Mouse (Mus musculus) myocyte (in vitro differentiated cells): Measurements from ENCODE around the gene Gm20388. TPM values are rescaled to one million over a fixed set of nuclear protein-coding genes. Genes with fewer than 3 reads are reported as not detected.

ENCODE experiments used
- H3K27me3 ChIP-seq: one replicate; pipeline ENCODE4 v1.6.1; 2011; ENCODE audit not compliant: control insufficient read depth, insufficient read depth, insufficient read length
- H3K36me3 ChIP-seq: one replicate; pipeline ENCODE4 v1.6.1; 2011; ENCODE audit not compliant: control insufficient read depth, insufficient read depth
- H3K4me2 ChIP-seq: one replicate; pipeline ENCODE4 v1.6.1; 2011; ENCODE audit warnings: low read depth, control low read depth
- H3K4me3 ChIP-seq: one replicate; pipeline ENCODE4 v1.5.1; 2011; ENCODE audit warnings: mild to moderate bottlenecking, control low read depth, moderate library complexity
- H3K79me2 ChIP-seq: one replicate; pipeline ENCODE4 v1.6.1; 2011; ENCODE audit not compliant: control insufficient read depth, insufficient read depth
- H3ac ChIP-seq: one replicate; pipeline ENCODE4 v1.6.1; 2011; ENCODE audit not compliant: control insufficient read depth, insufficient read length
- CEBPB ChIP-seq: IDR thresholded peaks from 2 replicates; pipeline ENCODE4 v1.6.1; 2011; ENCODE audit warnings: mild to moderate bottlenecking, moderate library complexity; ENCODE audit not compliant: poor library complexity, insufficient read depth, severe bottlenecking
- E2F4 ChIP-seq: IDR thresholded peaks from one replicate; pipeline ENCODE4 v1.6.1; 2011; ENCODE audit warnings: mild to moderate bottlenecking, control low read depth, moderate library complexity; ENCODE audit not compliant: insufficient read depth
- MAX ChIP-seq: IDR thresholded peaks from one replicate; pipeline ENCODE4 v1.6.1; 2011; ENCODE audit warnings: low read depth, mild to moderate bottlenecking, control low read depth
- MYOD1 ChIP-seq, 3 experiments: IDR thresholded peaks; one replicate each; pipeline ENCODE4 v1.6.1; 2011; ENCODE audit warnings: control low read depth in 2 of 3, low read depth in 2 of 3, mild to moderate bottlenecking in 2 of 3, moderate library complexity in 1 of 3; ENCODE audit not compliant: insufficient read length in 2 of 3, control insufficient read depth in 1 of 3
- MYOG ChIP-seq, 3 experiments: IDR thresholded peaks; one replicate each; pipeline ENCODE4 v1.6.1; 2011; ENCODE audit warnings: control low read depth in 2 of 3, low read depth in 2 of 3, mild to moderate bottlenecking in 2 of 3; ENCODE audit not compliant: insufficient read length in 2 of 3, control insufficient read depth in 1 of 3, insufficient read depth in 1 of 3
- POLR2A ChIP-seq: IDR thresholded peaks from one replicate; pipeline ENCODE4 v1.6.1; 2011; ENCODE audit warnings: low read depth, mild to moderate bottlenecking, control low read depth, moderate library complexity; ENCODE audit not compliant: insufficient read length
- POLR2AphosphoS2 ChIP-seq: IDR thresholded peaks from one replicate; pipeline ENCODE4 v1.6.1; 2011; ENCODE audit warnings: low read depth, control low read depth; ENCODE audit not compliant: insufficient read length
- REST ChIP-seq: IDR thresholded peaks from one replicate; pipeline ENCODE4 v1.6.1; 2011; ENCODE audit warnings: mild to moderate bottlenecking, control low read depth, moderate library complexity; ENCODE audit not compliant: insufficient read depth, insufficient read length
- SRF ChIP-seq: IDR thresholded peaks from one replicate; pipeline ENCODE4 v1.6.1; 2011; ENCODE audit warnings: low read depth; ENCODE audit not compliant: control insufficient read depth, insufficient read length
- TCF12 ChIP-seq: IDR thresholded peaks from one replicate; pipeline ENCODE4 v1.6.1; 2011; ENCODE audit warnings: mild to moderate bottlenecking, control low read depth; ENCODE audit not compliant: poor library complexity, insufficient read depth, severe bottlenecking
- TCF3 ChIP-seq: IDR thresholded peaks from one replicate; pipeline ENCODE4 v1.6.1; 2011; ENCODE audit warnings: low read depth, control low read depth; ENCODE audit not compliant: insufficient read length
- USF1 ChIP-seq: IDR thresholded peaks from one replicate; pipeline ENCODE4 v1.6.1; 2011; ENCODE audit warnings: low read depth, mild to moderate bottlenecking, control low read depth, moderate library complexity
- polyA plus RNA-seq: library from polyadenylated mRNA; unstranded; fragments of >200 nt; fragmentation: generic; extraction: Trizol; gene quantifications from one replicate; pipeline ENCODE4 v1.2.1, GENCODE M21; 2012; ENCODE audit warnings: missing spikeins

Gene Gm20388
- polyA plus RNA-seq, 1 experiment, result 15.3 TPM

DNA sequence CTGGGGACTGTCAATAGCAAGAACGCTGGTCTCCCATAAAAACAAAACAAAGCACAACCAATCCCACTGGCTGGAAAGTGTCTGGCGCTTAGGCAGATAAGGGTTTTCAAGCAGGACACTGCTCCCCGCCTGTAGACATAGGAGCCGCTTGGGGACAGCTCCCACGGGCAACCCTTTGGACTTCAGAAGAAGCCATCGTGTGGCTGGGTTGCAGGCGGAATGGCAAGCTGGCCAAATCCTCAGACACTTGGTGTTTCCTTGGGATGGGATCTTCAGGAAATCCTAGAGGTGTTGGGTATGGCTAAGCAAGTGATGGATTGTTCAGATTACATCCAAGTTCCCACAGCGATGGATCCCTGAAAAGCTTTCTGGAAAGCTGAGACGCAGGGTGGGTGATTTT is 3603.5 kb downstream of the Gm20388 start:
- no peaks in the 10 kb centered on the region for H3K27me3 ChIP-seq
- peak overlapping the region; percentile 84 for H3K4me2 ChIP-seq
- H3ac ChIP-seq, result peak overlapping the region; percentile 6
- H3K4me3 ChIP-seq, result peak overlapping the region; percentile 36
- H3K79me2 ChIP-seq, result peaks cover 1% of the 10 kb centered on the region
- peaks cover 3% of the 10 kb centered on the region for H3K36me3 ChIP-seq
- no peak for TF ChIP-seq TCF3
- TF ChIP-seq USF1, result no peak
- no peak for TF ChIP-seq POLR2AphosphoS2
- TF ChIP-seq MYOG (IDR thresholded peaks at IDR 0.05; ENCODE audit: control insufficient read depth in 1 of 3, insufficient read depth in 1 of 3, insufficient read length in 2 of 3, low read depth in 2 of 3), result no peak
- no peak for TF ChIP-seq MAX
- no peak for TF ChIP-seq TCF12
- TF ChIP-seq CEBPB, result no peak
- no peak for TF ChIP-seq REST
- no peak for TF ChIP-seq MYOD1 (IDR thresholded peaks at IDR 0.05; ENCODE audit: control insufficient read depth in 1 of 3, insufficient read length in 2 of 3, low read depth in 2 of 3)

DNA sequence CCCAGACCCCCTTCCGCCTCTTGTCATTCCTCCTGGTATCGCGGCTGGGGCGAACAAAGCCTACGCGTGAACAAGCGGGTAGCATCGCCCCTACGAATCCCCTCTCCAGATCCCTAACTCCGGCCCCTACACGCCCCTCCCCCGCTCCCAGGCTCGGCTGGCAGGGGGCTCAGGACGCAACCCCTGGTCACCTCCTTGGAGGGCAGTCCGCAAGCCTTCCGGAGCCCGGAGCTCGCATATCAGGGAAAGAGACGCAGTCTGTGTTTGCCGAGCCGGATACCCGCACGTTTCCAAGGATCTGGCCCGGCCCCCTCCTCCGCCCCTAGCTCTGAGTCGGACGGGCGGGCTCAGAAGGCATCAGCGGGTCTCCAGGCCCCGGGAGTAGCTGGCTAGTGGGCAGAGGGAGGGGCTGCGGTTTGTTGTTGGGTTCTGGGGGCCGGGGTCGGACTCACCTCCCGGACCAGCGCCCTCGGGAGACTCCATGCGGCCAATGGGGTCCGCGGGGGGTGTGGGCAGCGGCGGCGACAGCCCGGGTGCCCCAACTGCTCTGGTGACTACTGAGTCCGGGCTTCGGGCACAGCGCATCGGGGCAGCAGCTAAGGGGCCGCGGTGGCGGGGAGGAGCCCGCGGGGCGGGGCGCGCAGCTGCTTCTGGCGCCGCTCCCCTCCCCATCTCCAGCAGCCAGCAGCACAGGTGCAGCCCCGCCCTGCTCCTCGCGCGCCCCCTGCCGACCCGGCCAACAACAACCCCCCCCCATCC is 3604.3 kb downstream of the Gm20388 start, which contains the start of gene Dbndd1:
Gene Dbndd1, minus strand, starts transcription at position 683 of the 759 bp plus-strand sequence.
- Histone ChIP-seq H3K27me3 (no peaks in the 10 kb centered on the region), H3K4me3 (peak within 1 kb of the TSS; percentile 36), H3K36me3 (no peaks in the 10 kb centered on the region), H3K79me2 (peaks cover 7% of the 10 kb centered on the region), H3ac (peak within 1 kb of the TSS; percentile 6), H3K4me2 (peak within 1 kb of the TSS; percentile 84)
- TF ChIP-seq TCF12 (no peak), MYOD1 (IDR thresholded peaks at IDR 0.05; ENCODE audit: control insufficient read depth in 1 of 3, insufficient read length in 2 of 3, low read depth in 2 of 3) (peak in 2 of 3 experiments; percentile 93 to 97), POLR2A (peak; percentile 49), TCF3 (peak; percentile 90), MYOG (IDR thresholded peaks at IDR 0.05; ENCODE audit: control insufficient read depth in 1 of 3, insufficient read depth in 1 of 3, insufficient read length in 2 of 3, low read depth in 2 of 3) (peak in 2 of 3 experiments; percentile 95 to 96)

DNA sequence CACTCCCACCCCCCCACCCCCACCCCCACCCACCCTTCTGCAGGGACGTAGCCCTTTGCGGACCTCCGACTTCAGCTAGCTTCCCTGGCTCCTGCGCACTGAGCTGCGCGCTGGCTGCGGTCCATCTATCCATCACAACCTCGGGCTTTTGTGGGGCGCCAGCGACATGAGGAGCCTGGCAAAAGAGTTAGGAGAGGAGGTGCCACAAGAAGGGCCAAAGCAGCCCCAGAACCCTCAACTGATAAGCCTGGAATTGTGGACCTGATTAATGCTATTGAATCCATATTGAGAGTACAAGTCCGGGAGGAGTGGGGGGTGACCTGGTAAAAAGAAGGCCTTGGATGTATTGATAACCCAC is 3604.9 kb downstream of the Gm20388 start:
- peak overlapping the region; percentile 36 for H3K4me3 ChIP-seq
- no peaks in the 10 kb centered on the region for H3K27me3 ChIP-seq
- H3K4me2 ChIP-seq, result peak overlapping the region; percentile 10
- no peaks in the 10 kb centered on the region for H3K36me3 ChIP-seq
- H3K79me2 ChIP-seq, result peaks cover 11% of the 10 kb centered on the region
- TF ChIP-seq CEBPB (no peak), E2F4 (no peak), POLR2A (no peak), TCF3 (no peak), TCF12 (no peak)
- no peak overlapping the region for H3ac ChIP-seq

DNA sequence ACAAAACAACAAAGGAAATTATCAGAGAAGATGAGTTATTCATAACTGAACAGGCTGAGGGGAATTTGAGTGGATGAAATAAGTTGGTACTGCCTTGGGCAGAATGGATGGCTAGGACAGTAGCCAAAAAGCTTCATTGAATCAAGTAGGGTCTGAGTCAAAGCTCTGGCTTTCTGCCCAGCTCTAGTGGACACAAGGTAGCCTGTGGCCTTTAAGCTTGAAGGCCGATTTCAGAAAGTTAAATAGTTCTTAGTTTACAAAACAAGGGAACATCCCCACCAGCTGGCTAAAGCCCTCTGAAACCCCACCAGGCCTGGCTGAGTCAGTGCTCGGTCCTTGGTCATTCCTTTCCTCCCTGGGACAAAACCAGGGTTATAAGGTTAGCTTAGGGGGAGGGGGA is 3606.0 kb downstream of the Gm20388 start:
- Histone ChIP-seq H3K4me2 (no peak overlapping the region), H3K4me3 (no peak overlapping the region), H3ac (no peak overlapping the region), H3K36me3 (no peaks in the 10 kb centered on the region), H3K27me3 (no peaks in the 10 kb centered on the region), H3K79me2 (peaks cover 11% of the 10 kb centered on the region)
- TF ChIP-seq SRF, result no peak
- no peak for TF ChIP-seq TCF3
- TF ChIP-seq POLR2AphosphoS2, result no peak
- no peak for TF ChIP-seq USF1
- no peak for TF ChIP-seq CEBPB
- no peak for TF ChIP-seq MYOG (IDR thresholded peaks at IDR 0.05; ENCODE audit: control insufficient read depth in 1 of 3, insufficient read depth in 1 of 3, insufficient read length in 2 of 3, low read depth in 2 of 3)

DNA sequence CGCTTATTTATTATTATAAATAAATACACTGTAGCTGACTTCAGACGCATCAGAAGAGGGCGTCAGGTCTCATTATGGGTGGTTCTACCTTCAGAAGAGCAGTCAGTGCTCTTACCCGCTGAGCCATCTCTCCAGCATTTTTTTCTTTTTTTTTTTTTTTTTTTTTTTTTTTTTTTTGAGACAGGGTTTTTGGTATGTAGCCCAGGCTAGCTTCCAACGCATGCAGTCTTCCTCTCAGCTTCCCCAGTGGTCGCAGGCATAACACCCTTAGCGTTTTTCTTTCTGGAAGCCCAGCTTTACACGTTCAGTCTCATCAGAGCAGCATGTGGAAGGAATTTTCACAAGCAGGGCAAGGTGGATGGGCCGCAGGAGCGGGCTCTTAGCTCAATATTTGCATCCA is 3607.5 kb downstream of the Gm20388 start:
- H3ac ChIP-seq, result no peak overlapping the region
- no peaks in the 10 kb centered on the region for H3K27me3 ChIP-seq
- H3K4me3 ChIP-seq, result peak overlapping the region; percentile 63
- TF ChIP-seq SRF (no peak), MYOG (IDR thresholded peaks at IDR 0.05; ENCODE audit: control insufficient read depth in 1 of 3, insufficient read depth in 1 of 3, insufficient read length in 2 of 3, low read depth in 2 of 3) (no peak), TCF3 (no peak), POLR2AphosphoS2 (no peak), TCF12 (no peak), CEBPB (no peak), USF1 (no peak), MAX (no peak)
- peak overlapping the region; percentile 70 for H3K4me2 ChIP-seq
- peaks cover 11% of the 10 kb centered on the region for H3K79me2 ChIP-seq
- H3K36me3 ChIP-seq, result peaks cover 6% of the 10 kb centered on the region
